Mouse (Mus musculus) macrophage (primary cell): ENCODE data around the gene Pde7b. TPM values are rescaled to one million over a fixed set of nuclear protein-coding genes. Genes with fewer than 3 reads are reported as not detected.

Experiments used
- H3K27ac ChIP-seq: fragments of 350-480 bp; formaldehyde crosslinking; 2 replicates; pipeline ENCODE4 v1.9.0; 2021
- H3K36me3 ChIP-seq: fragments of 350-480 bp; formaldehyde crosslinking; 2 replicates; pipeline ENCODE4 v1.9.0; 2021; ENCODE audit errors: inconsistent target
- H3K4me3 ChIP-seq: fragments of 350-480 bp; formaldehyde crosslinking; 2 replicates; pipeline ENCODE4 v1.9.0; 2021; ENCODE audit errors: inconsistent target
- H3K79me2 ChIP-seq: fragments of 350-480 bp; formaldehyde crosslinking; 2 replicates; pipeline ENCODE4 v1.9.0; 2021; ENCODE audit errors: inconsistent target
- WGBS: methylation state at CpG from one replicate; pipeline ENCODE4 v1.1.7; 2026; ENCODE audit warnings: inconsistent platforms; ENCODE audit not compliant: missing documents; 5-methylcytosine and 5-hydroxymethylcytosine counted together
- polyA plus RNA-seq: library from polyadenylated mRNA; stranded (reverse); fragments of 250-400 nt; gene quantifications from 3 replicates; pipeline ENCODE4 v1.2.4, GENCODE M21; 2018; ENCODE audit warnings: inconsistent platforms

Pde7b gene
- polyA plus RNA-seq, 1 experiment from 2014 or later = 42.9 TPM

DNA sequence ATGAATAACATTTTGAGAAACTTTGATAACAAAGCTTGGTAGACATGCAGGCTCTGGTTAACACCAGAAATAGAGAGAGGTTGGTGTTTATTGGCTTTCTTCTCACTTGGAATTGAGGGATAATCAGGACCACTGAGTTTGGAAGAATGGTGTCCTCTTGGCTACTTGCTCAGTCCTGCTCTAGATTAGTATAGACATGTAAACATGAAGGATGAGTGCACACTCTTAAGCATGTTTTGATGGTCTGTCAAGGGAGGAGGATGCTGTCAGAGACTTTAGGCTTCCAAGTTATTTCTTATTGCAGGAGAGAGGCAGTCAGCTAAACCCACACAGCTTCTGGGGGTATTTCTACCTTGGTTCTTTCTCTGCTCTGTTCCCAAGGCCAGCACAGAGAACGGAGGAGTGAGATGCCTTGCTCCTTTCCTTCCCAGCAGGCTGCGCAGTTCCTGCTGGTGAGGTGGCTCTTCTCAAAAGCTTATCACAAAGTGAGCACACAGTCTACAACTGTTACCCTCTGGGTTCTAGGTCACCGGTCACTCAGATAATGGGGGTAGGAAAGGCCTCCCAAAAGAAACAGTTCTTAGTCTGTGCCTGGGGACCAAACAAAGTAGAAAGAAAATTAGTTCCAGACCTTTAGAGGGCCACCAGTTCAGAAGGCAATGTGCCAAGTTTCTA, 11.0 kb upstream of the Pde7b start:
- no peak overlapping the region for H3K4me3 ChIP-seq
- no peak overlapping the region for H3K27ac ChIP-seq
- H3K79me2 ChIP-seq = no peaks in the 10 kb centered on the region
- no peaks in the 10 kb centered on the region for H3K36me3 ChIP-seq
- 97% methylated on average over 3 of the region's 3 CpGs for WGBS

DNA sequence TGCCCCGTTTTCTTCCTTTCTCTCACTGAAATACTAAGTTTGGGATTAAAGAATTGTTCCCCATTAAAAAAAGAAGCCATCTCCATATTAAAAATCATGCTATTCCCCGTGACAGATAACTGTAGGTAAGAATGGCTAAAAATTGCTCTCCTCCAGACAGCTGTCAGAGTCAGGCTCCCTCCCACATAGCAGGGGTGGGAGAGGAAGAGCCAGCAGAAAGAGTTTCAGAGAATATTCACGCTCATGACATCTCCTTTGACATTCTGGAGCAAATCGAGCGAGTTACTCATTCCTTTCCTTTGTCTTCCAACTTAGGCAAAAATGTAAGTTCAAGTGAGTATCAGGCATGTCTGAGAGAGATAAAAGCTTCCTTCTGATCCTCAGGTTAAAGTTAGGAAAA, 8.7 kb upstream of the Pde7b start:
- WGBS = 93% methylated on average over 5 of the region's 5 CpGs
- H3K36me3 ChIP-seq = no peaks in the 10 kb centered on the region
- H3K27ac ChIP-seq = no peak overlapping the region
- no peaks in the 10 kb centered on the region for H3K79me2 ChIP-seq
- no peak overlapping the region for H3K4me3 ChIP-seq

GRCm38 (mm10) chr10:20732180-20732579, 7.3 kb upstream of the Pde7b start:
- no peak overlapping the region for H3K27ac ChIP-seq
- H3K79me2 ChIP-seq = no peaks in the 10 kb centered on the region
- no peak overlapping the region for H3K4me3 ChIP-seq
- H3K36me3 ChIP-seq = no peaks in the 10 kb centered on the region
- WGBS = 89% methylated on average over 2 of the region's 2 CpGs

- H3K36me3 ChIP-seq = no peaks in the 10 kb centered on the region
- H3K27ac ChIP-seq = no peak overlapping the region
- H3K4me3 ChIP-seq = no peak overlapping the region
- WGBS = 100% methylated on average over 1 of the region's 1 CpGs
- no peaks in the 10 kb centered on the region for H3K79me2 ChIP-seq
Measured at GRCm38 (mm10) chr10:20730034-20730433, 5.2 kb upstream of the Pde7b start.

GRCm38 (mm10) chr10:20725384-20725983, 606 bp upstream of the Pde7b start:
- 57% methylated on average over 7 of the region's 8 CpGs for WGBS
- peak overlapping the region; percentile 88 for H3K27ac ChIP-seq
- peaks cover 8% of the 10 kb centered on the region; the same call in 1 of the 2 replicates for H3K36me3 ChIP-seq
- peaks cover 41% of the 10 kb centered on the region; the same call in 1 of the 2 replicates for H3K79me2 ChIP-seq
- no peak overlapping the region for H3K4me3 ChIP-seq

DNA sequence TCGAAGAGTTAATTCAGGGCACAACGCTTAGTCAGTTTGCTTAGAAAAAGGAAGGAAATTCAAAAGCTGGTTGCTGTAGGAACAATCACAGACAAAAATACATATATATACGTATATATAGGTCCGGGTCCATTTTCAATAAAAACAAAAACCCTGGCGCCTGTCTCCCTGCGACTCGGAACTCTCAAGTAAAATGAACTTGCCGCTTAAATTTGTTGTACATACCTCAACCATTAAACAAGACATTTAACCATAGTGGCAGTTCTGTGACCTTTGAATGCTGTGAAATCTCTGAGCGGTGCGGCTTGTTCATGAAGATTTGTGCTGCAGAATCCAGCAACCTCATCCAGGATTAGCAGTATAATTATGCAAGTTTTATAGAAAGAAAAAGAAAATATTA, 427 bp downstream of the Pde7b start:
- Histone ChIP-seq H3K4me3 (peak overlapping the region; percentile 67), H3K36me3 (peaks cover 17% of the 10 kb centered on the region; the same call in 1 of the 2 replicates), H3K27ac (peak overlapping the region; percentile 88), H3K79me2 (peaks cover 52% of the 10 kb centered on the region; the same call in 1 of the 2 replicates)
- 0% methylated on average over 8 of the region's 10 CpGs for WGBS

DNA sequence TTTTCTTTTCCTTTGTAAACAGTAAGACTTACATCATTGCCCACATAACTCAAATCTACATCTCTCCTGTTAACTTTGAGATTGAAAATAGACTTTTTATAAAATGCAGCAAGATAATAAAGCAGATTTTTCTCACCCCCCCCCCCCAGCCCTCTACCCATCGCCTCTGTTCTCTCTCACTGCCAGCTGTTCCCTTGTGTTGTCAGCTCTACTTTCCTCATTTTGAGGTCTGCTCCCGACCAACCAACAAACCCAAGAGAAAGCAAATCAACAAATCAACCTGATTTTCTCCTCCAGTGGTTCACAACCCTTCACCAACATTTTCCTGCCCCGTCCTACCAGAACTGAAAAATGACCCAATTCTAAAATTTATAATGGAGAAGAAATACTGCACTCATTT, 916 bp downstream of the Pde7b start:
- Histone ChIP-seq H3K79me2 (peaks cover 57% of the 10 kb centered on the region; the same call in 1 of the 2 replicates), H3K27ac (peak overlapping the region; percentile 88), H3K36me3 (peaks cover 17% of the 10 kb centered on the region; the same call in 1 of the 2 replicates), H3K4me3 (peak overlapping the region; percentile 67)
- 3% methylated on average over 3 of the region's 3 CpGs for WGBS

DNA sequence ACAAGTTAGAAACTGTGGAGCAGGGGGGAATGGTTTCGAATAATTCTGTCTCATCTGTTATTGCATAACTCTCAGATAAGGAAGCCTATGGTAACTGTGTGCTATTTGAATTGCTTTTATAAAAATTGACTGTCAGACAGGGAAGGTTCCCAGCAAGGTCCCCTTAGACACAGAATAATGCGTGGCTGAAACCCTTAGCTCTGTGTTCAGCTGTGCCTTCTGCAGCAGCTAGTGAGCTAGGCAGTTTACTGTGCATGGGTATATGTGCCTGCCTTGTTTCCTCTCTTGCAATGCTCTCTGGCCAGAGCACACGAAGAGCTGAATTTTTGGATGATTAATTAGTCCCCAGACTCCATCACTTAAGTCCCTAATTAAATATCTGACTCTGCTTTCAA, 1.4 kb downstream of the Pde7b start:
- Histone ChIP-seq H3K36me3 (peaks cover 17% of the 10 kb centered on the region; the same call in 1 of the 2 replicates), H3K4me3 (peak overlapping the region; percentile 67), H3K79me2 (peaks cover 61% of the 10 kb centered on the region; the same call in 1 of the 2 replicates), H3K27ac (peak overlapping the region; percentile 88)
- WGBS = 6% methylated on average over 3 of the region's 3 CpGs

DNA sequence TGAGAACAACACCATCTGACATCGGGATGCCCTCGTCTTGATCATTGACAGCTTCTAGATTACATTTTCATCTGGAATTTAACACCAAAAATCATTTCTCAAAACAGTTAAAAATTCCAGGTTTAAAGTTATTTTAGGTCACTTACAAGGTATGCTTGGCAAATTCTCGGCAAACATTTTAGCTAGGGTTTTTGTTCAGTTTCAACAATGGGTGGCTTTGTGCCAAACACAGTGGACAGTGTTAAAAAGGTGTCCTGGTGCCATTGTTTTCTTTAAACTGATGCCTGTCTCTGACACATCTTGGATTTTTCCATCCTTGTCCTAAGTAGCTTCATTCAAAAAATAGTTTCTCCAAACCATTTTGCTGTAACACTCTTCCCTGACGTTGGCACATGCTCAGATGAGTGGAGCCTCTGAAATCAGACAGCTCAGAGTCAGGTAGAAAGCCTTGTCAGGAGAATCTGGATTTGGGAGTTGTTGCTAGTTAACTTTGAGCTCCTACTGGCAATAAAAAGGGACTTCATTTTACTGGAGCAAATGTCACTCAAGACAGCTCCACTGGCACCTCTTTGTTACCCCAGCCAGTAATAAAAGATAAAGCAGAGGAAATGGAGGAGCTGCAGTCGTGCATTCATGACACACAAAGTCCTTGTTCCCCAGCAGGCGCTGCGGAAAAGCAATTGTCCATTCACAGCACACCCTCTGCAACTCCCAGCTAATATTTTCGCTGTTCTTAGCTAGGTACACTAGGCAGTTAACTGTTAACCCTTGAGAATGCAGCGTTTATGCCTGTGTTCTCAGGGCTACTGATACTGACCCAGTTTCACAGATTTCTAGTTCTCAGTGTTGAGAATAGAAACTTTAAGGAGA, 2.0 kb downstream of the Pde7b start:
- peak overlapping the region; percentile 88 for H3K27ac ChIP-seq
- H3K4me3 ChIP-seq = peak overlapping the region; percentile 67
- 46% methylated on average over 9 of the region's 9 CpGs for WGBS
- peaks cover 17% of the 10 kb centered on the region; the same call in 1 of the 2 replicates for H3K36me3 ChIP-seq
- peaks cover 67% of the 10 kb centered on the region; the same call in 1 of the 2 replicates for H3K79me2 ChIP-seq

GRCm38 (mm10) chr10:20719201-20719600, 5.7 kb downstream of the Pde7b start:
- Histone ChIP-seq H3K79me2 (peaks cover 100% of the 10 kb centered on the region; the same call in 1 of the 2 replicates), H3K4me3 (no peak overlapping the region), H3K27ac (no peak overlapping the region), H3K36me3 (peaks cover 22% of the 10 kb centered on the region; the same call in 1 of the 2 replicates)
- 0% methylated on average over 1 of the region's 2 CpGs for WGBS

- Histone ChIP-seq H3K79me2 (peaks cover 87% of the 10 kb centered on the region; the same call in 1 of the 2 replicates), H3K36me3 (peaks cover 21% of the 10 kb centered on the region; the same call in 1 of the 2 replicates), H3K27ac (no peak overlapping the region), H3K4me3 (no peak overlapping the region)
- WGBS = 91% methylated on average over 7 of the region's 7 CpGs
Measured at GRCm38 (mm10) chr10:20700633-20701032, 24.2 kb downstream of the Pde7b start.

DNA sequence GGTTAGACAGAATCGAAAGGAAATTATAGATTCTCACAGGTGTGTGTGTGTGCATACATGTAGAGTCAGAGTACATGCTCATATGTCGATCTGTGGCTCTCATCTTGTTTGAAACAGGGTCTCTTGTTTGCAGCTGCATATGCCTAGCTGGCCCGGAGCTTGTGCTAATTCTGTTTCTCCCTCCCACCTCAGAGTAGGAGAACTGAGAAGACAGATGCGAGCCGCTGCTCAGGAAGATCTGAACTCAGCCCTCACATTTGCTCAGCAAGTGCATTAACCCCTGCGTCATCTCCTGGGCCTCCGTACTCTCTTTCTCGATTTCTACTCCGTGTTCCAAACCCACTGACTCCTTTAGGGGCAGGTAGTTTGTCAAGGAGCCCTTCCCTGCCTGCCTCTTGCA, 25.0 kb downstream of the Pde7b start:
- H3K79me2 ChIP-seq = peaks cover 87% of the 10 kb centered on the region; the same call in 1 of the 2 replicates
- H3K27ac ChIP-seq = no peak overlapping the region
- peaks cover 28% of the 10 kb centered on the region; the same call in 1 of the 2 replicates for H3K36me3 ChIP-seq
- no peak overlapping the region for H3K4me3 ChIP-seq
- WGBS = 90% methylated on average over 7 of the region's 9 CpGs

GRCm38 (mm10) chr10:20695637-20696036, 29.2 kb downstream of the Pde7b start:
- peaks cover 46% of the 10 kb centered on the region; the same call in 1 of the 2 replicates for H3K36me3 ChIP-seq
- H3K27ac ChIP-seq = no peak overlapping the region
- H3K4me3 ChIP-seq = no peak overlapping the region
- WGBS = 92% methylated on average over 11 of the region's 11 CpGs
- peaks cover 87% of the 10 kb centered on the region; the same call in 1 of the 2 replicates for H3K79me2 ChIP-seq

DNA sequence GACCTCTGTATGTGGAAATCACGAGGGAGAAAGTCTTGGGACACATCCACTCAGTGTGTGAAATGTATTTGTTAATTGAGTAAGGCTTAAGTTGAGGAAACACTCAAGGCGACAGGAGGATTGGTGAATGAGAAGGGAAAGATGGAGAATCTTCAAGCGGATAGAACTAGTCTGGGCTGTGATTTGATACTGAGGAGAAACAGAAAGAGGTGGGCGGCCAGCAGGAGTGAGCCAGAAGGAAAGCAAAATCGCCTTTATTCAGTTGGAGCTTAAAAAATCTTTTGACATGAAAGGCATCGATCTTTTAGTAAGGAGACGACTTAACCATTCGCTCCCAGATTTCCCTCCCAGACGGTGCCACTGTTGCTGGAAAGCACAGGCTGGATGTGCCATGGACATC, 34.9 kb downstream of the Pde7b start:
- Histone ChIP-seq H3K36me3 (peaks cover 45% of the 10 kb centered on the region; the same call in 1 of the 2 replicates), H3K27ac (no peak overlapping the region), H3K4me3 (no peak overlapping the region), H3K79me2 (peaks cover 94% of the 10 kb centered on the region; the same call in 1 of the 2 replicates)
- WGBS = 94% methylated on average over 9 of the region's 9 CpGs
